Mouse (Mus musculus): ENCODE data around the gene 5730522E02Rik. TPM values are rescaled to one million over a fixed set of nuclear protein-coding genes. Genes with fewer than 3 reads are reported as not detected.

5730522E02Rik gene
- not detected in 2 replicates for polyA plus RNA-seq (2012; ENCODE audit: low replicate concordance)

GRCm38 (mm10) chr11:26210582-26211180 is at the start of gene 5730522E02Rik:
TSS of gene 5730522E02Rik (minus strand) at chr11:26210763.

Other genes starting within 250 kb of the 5730522E02Rik start
- gene Fancl, start 175.4 kb upstream of the 5730522E02Rik start, polyA plus RNA-seq (2012; ENCODE audit: low replicate concordance), result 0.41 and 1.0 TPM in 2 replicates

Measured in leukemia stem cell, adult 10-12 weeks (primary cell).